Mouse (Mus musculus): ENCODE data around the gene Ccl28.
"Not testable (repeated sequence)": the region's sequence is repeated elsewhere in the genome, so short reads cannot be mapped to it uniquely, and the experiment has no call there.

The Ccl28 gene

DNA sequence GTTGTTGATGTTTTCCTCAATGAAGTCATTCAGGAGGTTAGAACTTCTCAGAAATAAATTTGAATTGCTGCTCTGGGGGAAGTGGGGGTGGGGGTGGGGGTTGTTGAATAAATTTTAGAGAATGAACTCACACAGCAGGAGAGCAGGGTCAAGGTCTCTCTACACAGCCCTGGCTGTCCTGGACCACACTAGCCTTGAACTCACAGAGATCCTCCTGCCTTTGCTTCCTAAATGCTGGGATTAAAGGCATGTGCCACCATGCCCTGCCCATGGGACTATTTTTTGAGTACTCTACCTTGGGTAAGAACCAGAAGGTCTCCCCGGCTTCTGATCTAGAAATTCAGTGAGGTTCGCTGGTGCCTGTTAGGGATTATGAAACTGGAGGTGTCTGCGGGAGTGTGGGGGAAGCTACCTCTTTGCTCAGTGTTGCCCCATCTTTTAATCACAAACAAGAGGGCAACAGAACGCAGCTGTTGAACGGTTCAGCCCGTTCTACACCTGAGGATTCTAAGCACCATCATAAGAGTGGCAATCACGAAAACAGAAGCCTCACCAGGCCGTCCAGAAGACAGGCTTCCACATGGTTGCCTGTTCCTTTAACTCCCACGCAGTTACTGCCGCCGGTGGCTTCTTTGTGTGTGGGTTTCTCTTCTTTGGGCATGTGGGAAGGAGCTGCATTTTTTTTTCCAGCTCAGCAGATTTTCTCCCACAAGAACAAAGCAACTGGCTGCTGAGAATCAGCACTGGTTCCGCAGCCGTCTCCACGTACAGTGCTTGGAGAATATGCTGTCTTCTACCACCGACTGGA lies 25.5 kb downstream of the Ccl28 start:
- in situ Hi-C loops (cut with MseI, MboI), result loop anchor here in 1 of 2 experiments (10.0 kb wide), 1 partner anchor 86 kb away; no protein-coding TSS in a partner anchor

- in situ Hi-C loops (cut with MseI, MboI), result loop anchor here in 1 of 2 experiments (10.0 kb wide), 1 partner anchor 85 kb away; no protein-coding TSS in a partner anchor
Observed at GRCm38 (mm10) chr13:119649699-119650046, 26.1 kb downstream of the Ccl28 start.

DNA sequence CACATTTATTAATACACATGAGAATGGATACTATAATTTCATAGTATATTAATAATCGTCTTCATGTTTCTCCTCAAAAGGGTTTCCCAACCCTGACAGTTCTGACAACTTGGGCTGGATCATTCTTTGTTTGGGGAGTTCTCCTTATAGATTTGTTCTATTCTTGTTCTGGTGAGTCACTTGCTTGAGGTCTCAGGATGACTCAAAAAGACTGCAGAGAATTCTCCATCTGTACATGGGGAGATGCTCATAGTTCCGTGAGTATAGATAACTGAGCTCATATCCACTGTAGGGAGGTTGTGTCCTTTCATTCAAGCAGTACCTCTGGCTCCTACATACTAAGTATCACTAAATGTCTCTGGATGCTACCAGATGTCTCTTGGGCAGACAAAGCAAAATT lies 31.1 kb downstream of the Ccl28 start:
- in situ Hi-C loops (cut with MseI, MboI), result no loop called here

- in situ Hi-C loops (cut with MseI, MboI), result no loop called here
Observed at GRCm38 (mm10) chr13:119656246-119656645, 32.6 kb downstream of the Ccl28 start.

GRCm38 (mm10) chr13:119656846-119657416 lies 33.3 kb downstream of the Ccl28 start:
- in situ Hi-C loops (cut with MseI, MboI), result no loop called here

DNA sequence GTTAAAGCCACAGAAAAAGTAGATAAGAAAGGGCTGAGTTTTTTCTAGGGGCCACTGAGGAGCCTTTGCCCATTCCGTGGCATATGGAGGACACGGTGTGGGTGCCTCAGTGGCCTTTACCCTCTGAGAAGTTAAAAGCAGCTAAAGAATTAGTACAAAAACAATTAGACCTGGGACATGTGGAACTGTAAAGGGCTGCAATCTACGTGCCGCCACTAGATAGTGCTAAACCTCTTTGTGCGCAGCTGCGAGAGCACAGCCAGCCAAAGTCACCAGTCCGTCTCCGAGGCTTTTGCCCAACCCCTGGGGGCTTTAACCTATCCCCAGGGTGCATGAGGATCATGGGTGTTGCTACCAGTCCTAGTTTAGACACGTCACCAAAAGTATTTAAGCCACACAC lies 37.8 kb downstream of the Ccl28 start:
- in situ Hi-C loops (cut with MseI, MboI), result not testable (repeated sequence)

DNA sequence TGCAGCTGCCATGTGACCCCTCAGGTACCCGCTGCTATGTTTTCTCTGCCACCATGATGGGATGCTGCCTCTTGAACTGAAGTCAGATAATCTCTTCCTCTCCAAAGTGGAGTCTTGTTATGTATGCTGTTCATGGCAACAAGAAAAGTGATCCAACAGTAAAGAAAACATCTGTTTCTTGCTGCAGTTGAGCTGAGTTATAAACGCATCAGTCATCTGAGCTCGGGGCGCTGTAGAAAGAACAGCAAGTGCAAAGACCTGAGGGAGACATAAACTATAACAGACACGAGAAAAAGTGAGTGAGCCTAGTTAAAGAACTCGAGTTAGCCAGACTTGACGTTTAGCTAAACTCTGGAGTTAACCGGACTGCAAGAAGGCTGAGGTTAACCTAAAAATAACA lies 55.2 kb downstream of the Ccl28 start:
- in situ Hi-C loops (cut with MseI, MboI), result no loop called here

DNA sequence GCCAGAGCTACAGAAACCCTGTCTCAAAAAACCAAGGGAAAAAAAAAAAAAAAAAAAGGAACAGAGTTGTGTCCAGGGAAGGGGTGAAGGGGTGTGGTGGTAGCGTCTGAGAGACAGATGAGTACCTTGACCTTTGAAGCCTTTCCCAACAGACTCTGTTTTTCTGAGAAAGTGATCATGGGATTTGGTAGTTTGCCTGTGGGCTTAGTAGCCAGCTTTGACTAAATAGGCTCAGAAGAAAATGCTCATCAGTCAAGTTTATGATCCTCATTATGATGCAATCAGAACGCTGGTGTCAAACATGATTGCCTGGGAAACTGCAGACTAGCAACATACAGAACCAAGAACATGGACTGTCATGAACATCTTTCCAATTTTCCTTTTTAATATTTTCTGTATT lies 56.1 kb downstream of the Ccl28 start:
- in situ Hi-C loops (cut with MseI, MboI), result no loop called here

DNA sequence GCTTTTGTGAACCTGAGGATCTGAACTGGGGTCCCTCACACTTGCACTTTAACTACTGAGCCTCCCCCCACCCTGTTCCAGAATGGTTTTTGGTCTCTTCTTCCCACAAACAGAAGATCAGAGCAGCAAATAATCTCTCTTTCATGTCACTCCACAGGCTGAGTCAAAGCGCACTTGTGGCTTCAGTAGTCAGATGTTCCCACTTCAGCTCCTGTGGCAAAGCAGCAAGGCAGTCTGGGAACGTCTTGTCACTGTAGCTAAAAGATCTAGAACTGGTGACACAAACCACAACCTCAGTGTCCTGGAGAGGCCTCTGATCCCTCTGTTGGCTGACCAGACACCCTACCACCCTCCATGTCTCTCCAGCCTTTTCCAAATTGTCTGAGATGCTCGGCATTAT lies 57.5 kb downstream of the Ccl28 start:
- in situ Hi-C loops (cut with MseI, MboI), result no loop called here

DNA sequence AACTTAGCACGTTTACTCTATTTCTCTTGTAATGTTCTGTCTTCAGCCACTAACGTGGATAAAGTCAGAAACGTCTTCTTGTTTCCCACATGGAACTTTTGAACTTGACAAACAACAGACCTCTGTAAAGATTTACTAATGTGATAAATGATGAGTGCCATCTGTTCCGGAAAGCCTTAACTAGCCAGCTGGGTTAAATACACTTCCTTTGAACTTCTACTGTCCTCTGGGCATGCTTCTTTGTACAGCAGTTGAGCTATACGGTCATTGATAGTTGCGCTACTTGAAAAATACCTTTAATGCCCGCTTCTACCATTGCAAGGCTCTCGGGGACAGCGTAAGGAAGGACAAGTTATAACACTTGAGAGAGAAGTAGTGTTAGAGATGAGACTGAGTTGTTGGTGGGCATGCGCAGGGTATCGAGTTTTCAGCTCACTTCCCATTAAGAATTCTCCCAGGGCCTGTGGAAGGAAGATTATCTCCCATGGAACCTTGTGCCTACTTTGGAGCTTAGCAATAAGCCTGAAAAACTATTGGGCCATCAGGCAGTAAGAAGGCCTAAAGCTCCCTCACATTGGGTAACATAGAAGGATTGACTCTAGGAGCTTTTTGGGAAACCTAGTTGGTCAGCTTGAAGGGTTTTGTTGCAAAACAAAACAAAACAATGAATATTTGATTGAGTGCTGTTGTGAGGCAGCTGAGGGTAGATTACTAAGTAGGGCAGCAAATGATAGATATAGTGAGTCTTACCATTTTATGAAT lies 61.0 kb downstream of the Ccl28 start:
- in situ Hi-C loops (cut with MseI, MboI), result no loop called here

GRCm38 (mm10) chr13:119689709-119690038 lies 66.1 kb downstream of the Ccl28 start:
- in situ Hi-C loops (cut with MseI, MboI), result no loop called here

DNA sequence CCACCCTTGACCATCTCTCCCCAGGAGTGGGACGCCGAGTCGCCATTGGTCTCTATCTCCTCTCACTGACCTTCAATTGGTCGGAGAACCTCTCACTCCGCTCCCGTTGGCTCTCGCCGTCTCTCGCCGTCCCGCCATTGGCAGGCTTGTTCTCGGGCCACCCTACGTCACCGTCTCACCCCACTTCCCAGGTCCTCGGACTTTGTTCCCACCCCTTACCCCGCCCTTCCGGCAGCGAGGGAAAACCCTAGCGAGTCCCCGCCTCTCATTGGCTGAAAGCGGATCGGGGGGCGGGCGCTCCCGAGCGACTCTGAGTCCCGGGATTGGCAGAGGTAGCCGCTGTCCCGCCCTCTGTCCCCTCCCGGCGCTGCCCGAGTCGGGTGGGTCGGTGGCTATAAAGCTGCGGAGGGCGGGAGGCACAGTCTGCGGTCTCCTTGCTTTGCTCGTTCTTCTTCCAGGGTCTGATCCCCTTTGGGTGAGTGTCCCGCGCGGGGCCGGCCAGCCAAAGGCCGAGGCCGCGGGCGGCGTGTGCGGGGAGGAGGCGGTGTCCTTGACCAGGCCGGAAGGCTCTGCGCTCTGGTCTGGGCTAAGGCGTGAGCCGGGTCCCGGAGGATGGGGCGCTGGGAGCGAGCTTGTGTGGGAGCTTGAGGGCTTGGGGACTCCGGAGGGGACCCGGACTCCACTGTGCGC lies 66.6 kb downstream of the Ccl28 start, which contains the start of gene Hmgcs1:
Gene Hmgcs1, plus strand, starts transcription at position 341 of the 690 bp plus-strand sequence.
- in situ Hi-C loops (cut with MseI, MboI), result no loop called here

DNA sequence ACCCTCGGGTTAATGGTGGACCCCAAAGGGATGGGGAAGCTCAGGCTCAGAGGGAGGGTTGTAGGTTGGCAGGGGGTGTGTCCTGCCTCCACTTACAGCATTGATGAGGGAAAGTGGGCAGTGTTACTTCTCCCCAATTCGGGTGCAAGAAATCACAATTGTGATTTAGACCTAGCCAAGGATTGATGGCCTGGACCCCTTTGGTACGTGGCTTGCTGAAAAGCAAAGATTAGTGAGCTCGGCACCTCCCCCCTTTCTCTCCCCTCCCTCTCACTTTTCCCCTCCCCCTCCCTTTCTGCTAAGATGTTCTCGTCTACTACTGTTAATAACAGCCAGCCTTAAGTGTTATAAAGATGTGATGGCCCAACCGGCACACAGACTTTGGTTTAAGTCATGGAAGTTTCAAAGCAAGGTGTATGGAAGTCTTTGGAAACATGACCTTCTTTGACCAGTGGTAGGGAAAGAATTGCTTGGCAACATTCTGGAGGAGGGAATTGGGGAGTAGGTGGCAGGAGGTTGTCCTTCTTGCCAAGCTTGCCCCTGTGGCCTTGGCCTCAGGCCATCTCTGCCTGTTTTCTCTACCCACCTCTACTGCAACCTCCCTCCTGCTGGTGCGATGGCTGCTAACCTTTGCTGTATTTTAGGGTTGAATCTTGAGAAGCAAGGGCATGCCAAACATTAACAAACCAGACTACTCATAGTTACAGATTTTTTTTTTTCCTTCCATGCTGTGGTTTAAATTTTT lies 67.4 kb downstream of the Ccl28 start:
- in situ Hi-C loops (cut with MseI, MboI), result no loop called here

- in situ Hi-C loops (cut with MseI, MboI), result not testable (repeated sequence)
Observed at GRCm38 (mm10) chr13:119691958-119692357, 68.3 kb downstream of the Ccl28 start.

DNA sequence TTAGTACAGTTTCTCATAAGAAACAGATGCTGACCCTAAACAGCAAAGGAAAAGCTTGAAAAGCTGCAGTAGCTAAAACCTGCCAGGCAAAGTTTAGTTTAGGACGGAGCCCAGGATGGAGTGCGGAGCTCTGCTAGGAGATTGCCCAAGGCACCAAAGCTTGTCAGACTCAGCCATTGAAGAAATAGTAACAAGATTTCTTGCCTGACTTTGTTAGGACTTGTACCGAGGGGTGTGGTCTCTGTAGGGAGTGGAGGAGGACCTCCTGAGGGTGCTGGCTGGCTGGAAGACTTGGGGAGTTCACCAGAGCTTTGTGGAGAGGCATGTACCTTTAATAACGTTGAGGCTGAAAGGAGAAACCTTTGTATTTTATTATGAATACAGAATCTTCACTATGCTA lies 72.1 kb downstream of the Ccl28 start:
- in situ Hi-C loops (cut with MseI, MboI), result no loop called here

GRCm38 (mm10) chr13:119696496-119696895 lies 72.9 kb downstream of the Ccl28 start:
- in situ Hi-C loops (cut with MseI, MboI), result no loop called here

GRCm38 (mm10) chr13:119698436-119698835 lies 74.8 kb downstream of the Ccl28 start:
- in situ Hi-C loops (cut with MseI, MboI), result no loop called here

All from mouse trophoblast stem cell (cell line).